Mouse (Mus musculus) liver, embryonic 15.5 days (tissue): Measurements from ENCODE around the gene Pf4. TPM values are rescaled to one million over a fixed set of nuclear protein-coding genes. Genes with fewer than 3 reads are reported as not detected.

Experiments used
- microRNA-seq: library from miRNA; unstranded; fragments of <30 nt; microRNA quantifications from one replicate; pipeline ENCODE4, GENCODE M21; 2016
- polyA plus RNA-seq: library from polyadenylated mRNA; unstranded; fragments of >200 nt; fragmentation: Nextera tagmentation; extraction: Ambion mirVana; gene quantifications from 2 replicates; pipeline ENCODE4 v1.2.1, GENCODE M21; 2015

Gene Pf4
- polyA plus RNA-seq, 1 experiment from 2014 or later: 300 TPM

Small RNA genes lying within 50 kb of the gene (microRNA-seq; reads per million reads assigned to microRNA genes)
- not detected for gene Gm24322

Other genes starting within 250 kb of the Pf4 start
- 1.0 and 1.5 TPM in 2 replicates for gene 5830473C10Rik, start 211.3 kb upstream of the Pf4 start, polyA plus RNA-seq
- gene Rassf6, start 131.8 kb upstream of the Pf4 start, polyA plus RNA-seq: 4.8 and 5.5 TPM in 2 replicates
- 0.40 and 0.69 TPM in 2 replicates for gene Cxcl5, start 13.1 kb upstream of the Pf4 start, polyA plus RNA-seq
- gene Ppbp, start 3.9 kb upstream of the Pf4 start, polyA plus RNA-seq: 141 and 147 TPM in 2 replicates
- gene Cxcl3, start 13.7 kb downstream of the Pf4 start, polyA plus RNA-seq: not detected in 2 replicates
- not detected in 2 replicates for gene Cxcl15, start 22.1 kb downstream of the Pf4 start, polyA plus RNA-seq
- gene Cxcl1, start 118.8 kb downstream of the Pf4 start, polyA plus RNA-seq: 2.7 and 3.1 TPM in 2 replicates
- not detected in 2 replicates for gene Cxcl2, start 131.4 kb downstream of the Pf4 start, polyA plus RNA-seq
- 5.3 and 6.7 TPM in 2 replicates for gene Mthfd2l, start 158.7 kb downstream of the Pf4 start, polyA plus RNA-seq